Mouse (Mus musculus) cerebellum, adult 2 months (tissue): ENCODE measurements around the gene Syk. TPM values are rescaled to one million over a fixed set of nuclear protein-coding genes. Genes with fewer than 3 reads are reported as not detected.

Experiments
- DNase-seq, 2 experiments: peaks; one replicate each; pipeline ENCODE4 v3.0.0; 2021
- H3K27ac ChIP-seq: fragments of 200-500 bp; 2 replicates; pipeline ENCODE4 v1.5.1; 2012; ENCODE audit warnings: low read length, control low read depth, inconsistent platforms; ENCODE audit not compliant: insufficient read depth
- H3K27me3 ChIP-seq: fragments of 200-500 bp; 2 replicates; pipeline ENCODE4 v1.6.1; 2012; ENCODE audit warnings: inconsistent platforms, mild to moderate bottlenecking, low read length, moderate library complexity; ENCODE audit not compliant: control insufficient read depth, insufficient read depth
- H3K4me1 ChIP-seq: fragments of 200-500 bp; 2 replicates; pipeline ENCODE4 v1.6.1; 2011; ENCODE audit warnings: low read length; ENCODE audit not compliant: control insufficient read depth, insufficient read depth
- H3K4me3 ChIP-seq: fragments of 200-500 bp; replicated peaks from 2 replicates; pipeline ENCODE3; 2011; ENCODE audit warnings: mild to moderate bottlenecking, low read depth, low read length, control low read depth; ENCODE audit not compliant: insufficient read depth
- CTCF ChIP-seq: fragments of 200-500 bp; IDR thresholded peaks from 2 replicates; pipeline ENCODE4 v1.5.1; 2011; ENCODE audit warnings: low read depth, mild to moderate bottlenecking, control low read depth, low read length, moderate library complexity, borderline replicate concordance; ENCODE audit not compliant: insufficient read depth
- POLR2A ChIP-seq: fragments of 200-500 bp; IDR thresholded peaks from 2 replicates; pipeline ENCODE4 v1.6.1; 2011; ENCODE audit warnings: low read length, control low read depth, borderline replicate concordance; ENCODE audit not compliant: insufficient read depth
- WGBS: fragments of 180-500 bp; shearing (Covaris S2); methylation state at CpG from one replicate; pipeline ENCODE4 v1.1.7; 2018; 5-methylcytosine and 5-hydroxymethylcytosine counted together
- polyA plus RNA-seq: library from polyadenylated mRNA; depleted of rRNA; stranded (reverse); fragments of >200 nt; gene quantifications from 2 replicates; pipeline ENCODE4 v1.2.3, GENCODE M21; 2012

The Syk gene
- polyA plus RNA-seq, 1 experiment = 0.77 TPM

DNA sequence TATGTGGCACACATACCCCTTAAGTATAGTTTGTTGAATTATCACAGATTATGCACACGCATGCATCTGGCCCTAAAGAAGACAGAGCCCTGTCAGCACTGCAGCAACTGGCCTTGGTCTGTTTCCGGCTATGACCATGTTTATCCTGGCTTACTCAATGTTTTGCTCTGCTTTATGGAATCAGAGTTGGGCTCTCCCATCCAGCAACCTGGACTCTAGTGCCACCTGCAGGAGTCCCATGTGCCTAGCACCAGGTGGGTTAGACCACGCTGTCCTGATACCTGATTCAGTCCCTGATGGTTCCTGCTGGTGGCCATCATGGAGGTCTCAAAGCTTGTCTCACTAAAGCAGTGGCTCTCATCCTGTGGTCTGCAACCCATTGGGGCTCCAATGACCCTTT lies 86.9 kb downstream of the Syk start:
- no peak for DNase-seq
- 72% methylated on average over 3 of the region's 3 CpGs for WGBS
- Histone ChIP-seq H3K4me3 (no peak overlapping the region), H3K27ac (no peak overlapping the region), H3K4me1 (no peaks in the 10 kb centered on the region), H3K27me3 (no peaks in the 10 kb centered on the region; the same call in 1 of the 2 replicates)
- TF ChIP-seq POLR2A = no peak
- TF ChIP-seq CTCF = peak; percentile 29; the same call in 1 of the 2 replicates

DNA sequence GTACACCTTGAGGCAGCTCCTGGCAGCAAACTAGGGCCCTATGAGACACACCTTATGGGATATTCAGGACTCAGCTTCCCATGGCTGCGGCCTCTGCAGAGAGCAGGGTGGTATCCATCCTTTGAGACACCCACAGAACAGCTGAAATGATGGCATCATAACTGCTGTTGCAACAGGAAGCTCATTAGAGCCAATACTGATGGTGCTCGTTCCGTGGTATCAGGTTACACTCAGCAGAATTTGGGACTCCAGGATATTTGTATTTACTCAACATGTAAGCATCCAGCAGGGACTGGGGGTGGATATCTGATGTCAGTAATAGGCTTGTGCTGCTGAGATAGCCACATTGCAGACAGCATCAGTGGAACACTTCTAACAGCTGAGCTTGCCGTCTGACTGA lies 90.3 kb downstream of the Syk start:
- TF ChIP-seq CTCF (no peak), POLR2A (no peak)
- Histone ChIP-seq H3K27me3 (no peaks in the 10 kb centered on the region; the same call in 1 of the 2 replicates), H3K4me3 (no peak overlapping the region), H3K27ac (no peak overlapping the region), H3K4me1 (no peaks in the 10 kb centered on the region)
- WGBS = 72% methylated on average over 4 of the region's 4 CpGs
- no peak for DNase-seq

DNA sequence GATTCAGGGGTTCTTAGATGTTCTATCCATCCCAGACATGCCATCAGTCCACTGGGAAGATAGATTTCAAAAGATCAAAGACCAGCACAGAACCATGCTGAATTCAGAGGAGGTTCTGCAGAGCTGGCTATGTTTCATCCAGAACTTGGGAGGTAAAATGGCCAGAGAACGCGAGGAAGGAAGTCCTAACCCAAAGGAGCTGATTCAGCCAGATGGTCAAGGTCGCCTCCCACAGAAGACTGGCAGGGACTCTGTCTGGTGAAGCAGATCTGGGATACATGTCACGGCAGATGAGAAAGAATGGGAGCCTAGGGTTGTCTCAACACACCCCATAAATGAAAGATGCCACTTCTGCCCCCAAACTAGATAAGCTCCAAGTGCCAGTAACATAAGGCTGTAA lies 90.9 kb downstream of the Syk start:
- WGBS = 12% methylated on average over 4 of the region's 4 CpGs
- no peak for TF ChIP-seq POLR2A
- no peak for TF ChIP-seq CTCF
- Histone ChIP-seq H3K4me3 (no peak overlapping the region), H3K27ac (no peak overlapping the region), H3K27me3 (no peaks in the 10 kb centered on the region; the same call in 1 of the 2 replicates), H3K4me1 (no peaks in the 10 kb centered on the region)
- no peak for DNase-seq

DNA sequence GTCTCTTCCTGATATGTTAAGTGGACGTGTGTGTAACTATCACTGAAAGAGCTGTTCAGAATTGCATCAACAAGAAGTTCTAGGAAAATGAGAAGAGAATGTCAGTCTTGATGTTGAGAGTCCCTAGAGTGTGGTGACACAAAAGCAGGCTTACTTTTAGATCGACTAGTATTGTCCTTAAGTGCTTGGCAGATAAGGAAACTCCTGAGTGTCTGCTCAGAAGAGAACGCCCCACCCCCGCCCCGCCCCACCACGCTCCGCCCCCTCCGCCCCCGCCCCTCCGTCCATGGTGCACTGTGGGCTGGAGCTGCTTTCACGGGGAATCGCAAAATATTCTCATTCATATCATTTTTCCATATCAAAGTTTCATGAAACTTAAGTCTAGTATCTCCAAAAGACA lies 91.9 kb downstream of the Syk start:
- Histone ChIP-seq H3K27ac (no peak overlapping the region), H3K4me1 (no peaks in the 10 kb centered on the region), H3K27me3 (no peaks in the 10 kb centered on the region; the same call in 1 of the 2 replicates), H3K4me3 (no peak overlapping the region)
- TF ChIP-seq POLR2A (no peak), CTCF (no peak)
- no peak for DNase-seq
- 60% methylated on average over 12 of the region's 12 CpGs for WGBS

DNA sequence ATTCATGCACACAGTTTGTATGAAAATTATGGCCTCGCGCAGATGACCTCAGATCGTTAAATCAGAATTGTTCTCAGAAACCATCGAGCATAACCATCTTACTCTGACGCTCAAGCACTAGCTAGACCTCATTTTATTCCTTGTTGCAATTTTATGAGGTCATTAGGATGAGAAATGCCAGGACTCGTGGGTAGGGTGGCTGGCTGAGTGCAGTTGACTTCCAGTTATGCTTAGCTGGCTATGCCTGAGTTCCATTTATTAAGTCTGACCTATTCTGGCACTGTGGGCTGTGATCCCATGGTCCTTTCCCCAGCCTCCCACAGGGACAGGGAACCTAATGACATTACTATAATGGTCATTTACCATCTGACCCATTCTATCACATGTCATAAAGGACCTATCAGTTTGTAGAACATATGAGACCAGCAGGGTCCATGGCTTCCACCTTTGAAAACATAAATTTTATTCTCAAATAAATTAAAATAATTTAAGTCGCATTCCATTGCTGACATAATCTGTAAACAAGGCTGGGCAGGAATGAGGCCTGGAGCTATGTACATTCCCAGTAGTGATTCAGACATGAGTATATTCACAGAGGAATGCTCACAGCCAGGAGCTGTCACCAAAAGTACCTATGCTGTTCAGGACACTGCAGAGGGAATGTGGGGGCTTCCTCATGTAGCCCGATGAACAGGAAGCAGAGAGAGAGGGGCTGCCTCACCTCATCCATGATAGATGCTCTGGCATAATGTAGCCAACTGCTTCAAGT lies 92.7 kb downstream of the Syk start:
- 88% methylated on average over 8 of the region's 8 CpGs for WGBS
- TF ChIP-seq POLR2A = no peak
- no peak for TF ChIP-seq CTCF

DNA sequence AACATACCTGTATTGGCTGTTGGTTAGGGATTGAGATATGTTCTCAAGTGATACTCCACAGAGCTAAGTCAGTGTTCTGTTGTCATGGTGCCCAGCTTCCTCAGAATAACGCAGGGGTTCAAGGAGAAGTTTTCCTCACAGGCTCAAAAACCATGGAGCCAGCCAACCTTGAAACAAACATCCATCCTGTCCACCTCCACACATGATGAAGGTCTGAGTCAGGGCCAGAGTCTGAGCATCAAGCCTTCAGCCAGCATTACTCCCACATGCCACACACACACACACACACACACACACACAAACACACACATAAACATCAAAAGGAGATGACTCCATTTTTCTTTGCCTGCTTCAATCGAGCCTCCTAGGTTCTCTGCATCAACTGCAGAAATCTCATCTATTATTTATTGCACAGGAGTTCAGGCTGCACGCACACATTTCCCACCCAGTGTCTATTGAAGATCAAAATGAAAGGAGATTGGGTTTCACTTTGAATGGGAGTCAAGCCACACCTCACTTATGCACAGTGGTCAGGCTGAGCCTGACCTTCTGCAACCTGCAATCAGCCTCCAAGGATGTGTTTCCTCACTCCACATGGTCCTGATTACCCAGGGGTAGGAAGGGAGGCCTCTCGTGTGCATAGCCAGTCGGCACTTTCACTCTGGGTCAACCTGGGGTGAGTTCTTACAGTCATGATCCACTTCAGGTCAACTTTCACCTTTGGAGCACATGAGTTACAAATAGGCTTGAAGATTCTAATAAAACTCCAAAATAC lies 93.9 kb downstream of the Syk start:
- 77% methylated on average over 5 of the region's 5 CpGs for WGBS
- H3K27ac ChIP-seq = no peak overlapping the region

More for the DNA sequence above, 92.7 kb downstream of the Syk start:
- Histone ChIP-seq H3K4me3 (no peak overlapping the region), H3K4me1 (no peaks in the 10 kb centered on the region), H3K27ac (no peak overlapping the region), H3K27me3 (no peaks in the 10 kb centered on the region; the same call in 1 of the 2 replicates)
- DNase-seq = no peak

DNA sequence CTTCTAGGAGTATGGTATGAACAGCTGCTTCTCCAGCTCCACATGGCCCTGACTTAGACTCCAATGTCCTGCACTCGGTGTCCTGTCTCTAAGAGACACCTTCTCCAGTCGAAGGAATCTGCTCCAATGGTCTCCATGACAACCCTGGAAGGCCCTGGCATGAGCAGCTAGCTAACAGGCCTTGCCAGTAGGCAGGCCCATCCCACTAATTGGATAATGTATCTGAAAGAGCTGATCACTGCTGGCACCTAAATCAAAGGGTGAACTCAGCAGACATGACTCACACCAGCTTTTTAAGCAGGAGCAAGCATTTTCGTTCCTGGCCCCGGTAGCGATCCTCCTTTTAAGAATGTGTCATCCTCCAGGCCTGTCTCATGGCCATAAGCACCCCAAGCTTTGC lies 96.9 kb downstream of the Syk start:
- Histone ChIP-seq H3K27me3 (no peaks in the 10 kb centered on the region; the same call in 1 of the 2 replicates), H3K27ac (no peak overlapping the region), H3K4me3 (no peak overlapping the region), H3K4me1 (no peaks in the 10 kb centered on the region)
- TF ChIP-seq POLR2A = no peak
- TF ChIP-seq CTCF = no peak
- peak in 1 of 2 experiments; percentile 26 for DNase-seq
- WGBS = 25% methylated on average over 5 of the region's 5 CpGs

More for the DNA sequence above, 93.9 kb downstream of the Syk start:
- DNase-seq = no peak
- TF ChIP-seq POLR2A (no peak), CTCF (no peak)
- H3K27me3 ChIP-seq = no peaks in the 10 kb centered on the region; the same call in 1 of the 2 replicates
- H3K4me1 ChIP-seq = no peaks in the 10 kb centered on the region
- no peak overlapping the region for H3K4me3 ChIP-seq

DNA sequence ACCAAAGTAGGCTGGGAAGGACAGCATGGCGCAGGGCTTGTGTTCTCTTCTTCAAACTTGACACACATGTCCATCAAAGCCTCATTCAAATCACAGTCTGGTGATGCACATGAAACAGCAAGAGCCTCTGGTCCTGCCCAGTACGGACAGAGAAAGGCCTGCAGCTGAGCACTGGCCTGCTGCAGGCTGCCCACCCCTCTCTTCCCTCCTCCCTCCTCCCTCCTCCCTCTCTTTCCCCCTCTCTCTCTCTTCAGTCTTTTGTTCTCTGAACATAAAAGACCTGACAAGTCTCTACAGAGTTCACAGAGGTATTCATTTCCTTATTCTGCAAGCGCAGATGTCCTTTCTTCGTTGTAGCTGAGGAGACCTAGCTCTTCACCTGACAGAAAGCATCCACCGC lies 99.1 kb downstream of the Syk start:
- 69% methylated on average over 5 of the region's 5 CpGs for WGBS
- no peak for TF ChIP-seq CTCF
- TF ChIP-seq POLR2A = no peak

More for the DNA sequence above, 99.1 kb downstream of the Syk start:
- no peak overlapping the region for H3K27ac ChIP-seq
- no peaks in the 10 kb centered on the region; the same call in 1 of the 2 replicates for H3K27me3 ChIP-seq
- no peak overlapping the region for H3K4me3 ChIP-seq
- no peaks in the 10 kb centered on the region for H3K4me1 ChIP-seq
- no peak for DNase-seq
